Mouse (Mus musculus) right cerebral cortex, postnatal 4 days (tissue): ENCODE measurements around the gene Slitrk2.

Source experiments
- DNase-seq: peaks from one replicate; pipeline ENCODE4 v3.0.0-alpha.2; 2022

Gene Slitrk2

DNA sequence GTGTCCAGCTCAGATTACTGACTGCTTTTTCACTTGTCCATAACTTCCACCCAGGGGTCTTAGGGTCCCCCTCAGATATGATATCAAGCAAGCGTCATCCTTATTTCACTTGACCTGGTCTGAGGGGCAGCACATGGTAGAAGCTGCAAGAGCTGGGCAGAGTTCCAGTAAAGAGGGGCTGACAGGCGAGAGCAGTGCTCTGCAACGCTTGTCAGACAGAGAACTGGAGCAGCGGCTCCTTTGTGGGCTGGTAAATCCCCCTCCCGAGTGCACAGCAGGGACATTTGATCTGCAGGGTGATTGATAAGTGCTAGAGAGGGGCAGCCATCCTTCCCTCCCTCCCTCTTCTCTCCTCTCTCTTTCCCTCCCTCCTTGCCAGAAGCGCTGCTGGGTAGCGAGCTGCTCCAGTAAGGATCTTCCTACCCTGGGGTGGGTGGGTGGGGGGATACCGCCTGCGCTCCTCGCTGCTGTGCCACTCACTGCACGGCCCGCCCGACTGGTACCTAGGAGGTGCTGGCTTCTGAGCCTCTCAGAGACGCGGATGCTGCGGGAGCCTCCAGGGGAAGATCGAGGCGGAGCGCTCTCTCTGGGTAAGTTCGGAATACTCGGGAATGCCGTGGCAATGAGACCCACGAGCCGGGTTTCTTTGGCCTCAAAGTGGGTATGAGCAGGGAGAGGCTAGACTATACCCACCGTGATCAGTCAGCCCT is at the start of gene Slitrk2:
Gene Slitrk2, plus strand, starts transcription at position 408 of the 710 bp plus-strand sequence.
- DNase-seq, result peak; percentile 56

DNA sequence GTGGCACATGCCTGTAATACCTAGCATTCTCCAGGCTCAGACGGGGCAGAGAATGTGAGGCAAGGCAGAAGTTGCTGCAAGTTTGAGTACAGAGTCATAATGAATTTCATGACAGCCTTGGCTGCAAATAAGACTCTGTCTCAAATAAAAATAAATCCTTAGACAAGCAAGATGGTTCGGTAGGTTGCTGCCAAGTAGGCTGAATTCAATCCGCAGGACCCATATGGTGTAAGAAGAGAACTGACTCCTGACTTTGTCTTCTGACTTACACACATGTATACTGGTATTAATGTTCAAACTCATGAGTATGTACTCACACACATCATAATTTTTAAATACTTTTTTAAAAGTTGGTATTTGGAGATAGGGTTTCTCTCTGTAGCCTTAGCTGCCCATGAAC is 43.6 kb upstream of the Slitrk2 start:
- DNase-seq, result no peak

DNA sequence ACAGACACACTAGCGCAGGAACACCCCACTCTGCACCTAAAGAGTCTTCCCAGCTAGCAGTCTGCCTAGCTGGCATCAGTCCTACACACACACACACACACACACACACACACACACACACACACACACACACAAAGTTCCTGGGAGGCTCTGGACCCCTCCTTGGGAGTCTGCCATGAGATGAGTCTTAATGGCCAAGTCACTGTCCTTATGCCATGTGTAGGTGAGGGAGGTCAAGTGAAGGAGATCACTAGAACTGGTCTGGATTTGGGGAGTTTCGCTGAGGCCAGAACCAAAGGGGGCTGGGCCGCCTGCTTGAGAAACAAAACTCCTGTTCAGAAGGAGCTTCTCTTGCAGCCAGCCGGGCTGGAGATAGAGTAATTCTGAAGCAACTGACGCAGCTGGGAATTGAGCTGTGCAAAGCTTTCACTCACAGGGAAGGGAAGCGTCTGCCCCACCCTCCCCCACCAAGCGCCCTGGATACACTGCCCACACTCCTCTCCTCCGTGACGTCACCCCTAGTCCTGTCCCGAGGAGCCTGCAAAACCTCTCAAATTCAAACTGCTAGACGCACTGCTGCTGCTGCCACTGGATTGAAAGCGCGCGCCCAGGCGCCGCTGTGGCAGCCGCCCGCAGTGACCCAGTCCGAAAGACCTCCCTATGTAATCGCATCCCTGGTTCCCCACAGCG is 3.5 kb downstream of the Slitrk2 start:
- DNase-seq, result peak; percentile 48

DNA sequence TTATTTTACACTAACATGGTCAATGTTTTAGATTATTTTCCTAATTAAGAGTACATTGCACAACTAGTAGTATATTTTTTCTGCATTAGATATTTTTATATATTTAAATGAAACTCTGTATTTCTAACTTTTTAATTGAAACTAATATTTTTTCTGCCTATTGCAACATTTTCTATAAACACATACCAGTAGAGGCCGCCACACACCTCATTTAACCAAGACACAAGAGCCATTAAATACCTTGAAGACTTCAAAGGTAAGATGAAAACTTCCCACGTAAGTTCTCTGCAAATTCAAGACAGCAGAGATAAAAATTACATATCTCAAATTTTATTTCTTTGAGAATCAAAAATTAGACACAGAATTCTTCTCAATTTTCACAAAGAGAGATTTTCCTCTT is 8.2 kb downstream of the Slitrk2 start:
- DNase-seq, result no peak

DNA sequence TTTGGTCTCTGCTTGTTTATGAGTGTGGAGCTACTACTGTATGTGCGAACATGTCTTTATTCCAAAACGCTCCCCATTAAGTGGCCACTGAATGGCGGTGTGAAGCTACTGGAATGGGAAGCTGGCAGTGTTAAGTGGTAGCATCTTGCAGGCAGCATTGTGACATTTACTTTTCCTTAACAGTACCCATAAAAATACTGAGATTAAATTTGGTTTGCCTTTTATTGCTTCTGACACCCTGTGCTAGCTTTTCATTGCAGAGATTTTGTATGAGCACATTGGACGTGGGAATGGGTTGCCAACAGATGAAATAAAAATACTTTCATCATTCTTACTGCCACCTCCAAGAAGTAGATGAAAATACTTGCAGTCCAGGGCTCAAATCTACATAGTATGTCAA is 27.8 kb downstream of the Slitrk2 start:
- DNase-seq, result no peak

DNA sequence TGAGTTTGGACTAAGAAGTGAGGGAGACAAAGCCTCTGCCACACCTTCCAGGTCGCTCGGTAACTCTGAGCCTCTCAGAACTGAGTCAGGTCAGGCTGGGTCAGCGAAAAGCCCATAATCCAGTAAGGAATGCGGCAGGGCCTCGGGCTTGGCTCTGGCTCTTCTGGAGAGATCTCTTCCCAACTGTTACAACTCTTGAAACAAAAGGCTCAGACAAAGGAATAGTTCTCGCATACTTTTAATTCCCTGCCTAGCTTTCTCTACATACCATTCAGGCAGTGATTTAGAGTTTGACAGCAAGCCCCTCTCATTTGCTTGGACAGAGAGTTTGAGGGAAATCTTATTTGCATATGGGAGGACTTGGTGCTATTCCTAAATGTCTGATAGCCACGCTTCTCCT is 29.5 kb downstream of the Slitrk2 start:
- no peak for DNase-seq
